Mouse (Mus musculus) olfactory bulb, adult 2 months (tissue): Measurements from ENCODE around the gene Apmap.

Experiments used
- CTCF ChIP-seq: fragments of 200-500 bp; IDR thresholded peaks from 2 replicates; pipeline ENCODE4 v1.5.1; 2012; ENCODE audit warnings: low read depth, mild to moderate bottlenecking, low read length, moderate library complexity; ENCODE audit not compliant: insufficient read depth
- POLR2A ChIP-seq: fragments of 200-500 bp; IDR thresholded peaks from 2 replicates; pipeline ENCODE4 v1.6.1; 2012; ENCODE audit warnings: mild to moderate bottlenecking, low read depth, low read length, moderate library complexity; ENCODE audit not compliant: insufficient read depth

DNA sequence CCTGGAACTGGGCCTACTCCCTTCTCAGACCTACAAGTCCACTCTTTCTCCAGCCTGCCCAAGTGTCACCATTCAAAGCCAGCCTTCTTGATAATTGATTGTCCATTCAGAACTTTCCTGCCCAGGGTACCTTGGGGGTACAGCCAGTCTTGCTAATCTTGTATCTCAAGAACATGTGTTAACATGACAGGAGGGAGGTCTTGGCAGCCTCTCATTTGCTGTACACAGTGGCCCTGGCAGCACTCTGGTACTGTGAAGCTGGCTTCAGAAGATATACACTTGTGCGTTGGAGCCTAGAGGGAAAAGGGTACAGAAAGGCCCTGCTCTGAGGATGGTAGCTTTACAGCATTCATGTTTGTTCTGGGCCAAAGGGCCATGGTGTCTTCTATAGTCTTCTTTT, 32.1 kb downstream of the Apmap start:
- no peak for TF ChIP-seq CTCF
- no peak for TF ChIP-seq POLR2A
